Mouse (Mus musculus): ENCODE data around the gene Zer1.

Zer1 gene

GRCm38 (mm10) chr2:30078349-30078712 is 46.1 kb downstream of the Zer1 start:
- H3K4me1 ChIP-seq (replicated peaks; ENCODE audit: low read depth, low read length), result peaks cover 66% of the 10 kb centered on the region

GRCm38 (mm10) chr2:30077502-30078348 is 46.7 kb downstream of the Zer1 start, which contains the start of gene Pkn3:
Gene Pkn3, plus strand, starts transcription at chr2:30077684.
- Histone ChIP-seq H3K4me1 (replicated peaks; ENCODE audit: low read depth, low read length) (peaks cover 72% of the 10 kb centered on the region), H3K4me3 (replicated peaks; ENCODE audit: low read length) (peak within 1 kb of the TSS; percentile 91), H3K9me3 (ENCODE audit: low read length) (no peaks in the 10 kb centered on the region), H3K36me3 (ENCODE audit: insufficient read depth, low read length) (peaks cover 48% of the 10 kb centered on the region), H3K27me3 (ENCODE audit: insufficient read depth, low read length) (peaks cover 5% of the 10 kb centered on the region; the same call in 1 of the 2 replicates)
- TF ChIP-seq CTCF (conservative IDR thresholded peaks at IDR 0.05; ENCODE audit: low read length), result peak; percentile 49
- TF ChIP-seq NANOG (IDR thresholded peaks at IDR 0.05; ENCODE audit: borderline replicate concordance, low read length), result no peak

More at GRCm38 (mm10) chr2:30078349-30078712, 46.1 kb downstream of the Zer1 start:
- Histone ChIP-seq H3K27me3 (ENCODE audit: insufficient read depth, low read length) (peaks cover 5% of the 10 kb centered on the region; the same call in 1 of the 2 replicates), H3K4me3 (replicated peaks; ENCODE audit: low read length) (peak overlapping the region; percentile 91), H3K36me3 (ENCODE audit: insufficient read depth, low read length) (peaks cover 45% of the 10 kb centered on the region), H3K9me3 (ENCODE audit: low read length) (no peaks in the 10 kb centered on the region)
- TF ChIP-seq POU5F1 (IDR thresholded peaks at IDR 0.05; ENCODE audit: borderline replicate concordance, low read length), result no peak
- TF ChIP-seq NANOG (IDR thresholded peaks at IDR 0.05; ENCODE audit: borderline replicate concordance, low read length), result no peak
- TF ChIP-seq CTCF (conservative IDR thresholded peaks at IDR 0.05; ENCODE audit: low read length), result no peak

DNA sequence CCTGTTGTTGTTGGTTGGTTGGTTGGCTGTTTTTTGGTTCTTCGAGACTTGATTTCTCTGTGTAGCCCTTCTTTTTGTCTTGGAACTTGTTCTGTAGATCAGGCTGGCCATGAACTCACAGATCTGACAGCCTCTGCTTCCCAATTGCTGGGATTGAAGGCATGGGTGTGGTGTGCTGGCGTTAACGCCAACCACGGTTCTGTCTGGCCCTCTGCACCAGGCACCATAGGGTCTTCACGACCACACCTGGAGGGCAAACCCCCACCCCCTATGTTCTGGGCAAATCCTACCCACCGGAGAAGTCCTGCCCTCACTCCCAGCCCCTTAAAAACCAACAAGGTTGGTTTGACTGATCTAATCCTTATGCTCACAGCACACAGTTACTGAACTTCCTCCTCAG is 47.4 kb downstream of the Zer1 start:
- no peak for TF ChIP-seq NANOG (IDR thresholded peaks at IDR 0.05; ENCODE audit: borderline replicate concordance, low read length)
- TF ChIP-seq POU5F1 (IDR thresholded peaks at IDR 0.05; ENCODE audit: borderline replicate concordance, low read length), result no peak
- TF ChIP-seq CTCF (conservative IDR thresholded peaks at IDR 0.05; ENCODE audit: low read length), result no peak
- H3K27me3 ChIP-seq (ENCODE audit: insufficient read depth, low read length), result peaks cover 5% of the 10 kb centered on the region; the same call in 1 of the 2 replicates

GRCm38 (mm10) chr2:30076439-30076838 is 47.9 kb downstream of the Zer1 start:
- H3K4me3 ChIP-seq (replicated peaks; ENCODE audit: low read length), result no peak overlapping the region
- H3K9me3 ChIP-seq (ENCODE audit: low read length), result no peaks in the 10 kb centered on the region
- peaks cover 74% of the 10 kb centered on the region for H3K4me1 ChIP-seq (replicated peaks; ENCODE audit: low read depth, low read length)
- peaks cover 5% of the 10 kb centered on the region; the same call in 1 of the 2 replicates for H3K27me3 ChIP-seq (ENCODE audit: insufficient read depth, low read length)
- TF ChIP-seq POU5F1 (IDR thresholded peaks at IDR 0.05; ENCODE audit: borderline replicate concordance, low read length), result no peak
- TF ChIP-seq CTCF (conservative IDR thresholded peaks at IDR 0.05; ENCODE audit: low read length), result no peak
- TF ChIP-seq NANOG (IDR thresholded peaks at IDR 0.05; ENCODE audit: borderline replicate concordance, low read length), result no peak
- H3K36me3 ChIP-seq (ENCODE audit: insufficient read depth, low read length), result peaks cover 46% of the 10 kb centered on the region

More for the DNA sequence above, 47.4 kb downstream of the Zer1 start:
- H3K4me3 ChIP-seq (replicated peaks; ENCODE audit: low read length), result peak overlapping the region; percentile 91
- H3K4me1 ChIP-seq (replicated peaks; ENCODE audit: low read depth, low read length), result peaks cover 76% of the 10 kb centered on the region
- H3K36me3 ChIP-seq (ENCODE audit: insufficient read depth, low read length), result peaks cover 48% of the 10 kb centered on the region
- no peaks in the 10 kb centered on the region for H3K9me3 ChIP-seq (ENCODE audit: low read length)

DNA sequence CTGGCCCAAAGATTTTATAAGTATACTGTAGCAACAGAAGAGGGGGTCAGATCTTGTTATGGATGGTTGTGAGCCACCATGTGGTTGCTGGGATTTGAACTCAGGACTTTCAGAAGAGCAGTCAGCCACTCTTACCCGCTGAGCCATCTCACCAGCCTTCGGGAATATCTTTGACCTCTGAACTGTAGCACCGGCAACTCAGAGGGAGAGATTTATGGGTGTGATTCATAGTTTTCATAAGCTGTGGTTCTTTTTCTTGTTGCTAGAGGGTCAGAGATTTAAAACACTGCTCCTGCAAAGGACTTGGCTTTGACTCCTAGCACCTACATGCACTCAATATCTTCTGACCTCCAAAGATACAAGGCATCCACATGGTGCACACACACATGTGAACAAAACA is 48.8 kb downstream of the Zer1 start:
- TF ChIP-seq NANOG (IDR thresholded peaks at IDR 0.05; ENCODE audit: borderline replicate concordance, low read length), result no peak
- no peak for TF ChIP-seq POU5F1 (IDR thresholded peaks at IDR 0.05; ENCODE audit: borderline replicate concordance, low read length)
- no peak for TF ChIP-seq CTCF (conservative IDR thresholded peaks at IDR 0.05; ENCODE audit: low read length)
- Histone ChIP-seq H3K9me3 (ENCODE audit: low read length) (no peaks in the 10 kb centered on the region), H3K27me3 (ENCODE audit: insufficient read depth, low read length) (peaks cover 5% of the 10 kb centered on the region; the same call in 1 of the 2 replicates), H3K4me3 (replicated peaks; ENCODE audit: low read length) (no peak overlapping the region), H3K4me1 (replicated peaks; ENCODE audit: low read depth, low read length) (peaks cover 67% of the 10 kb centered on the region), H3K36me3 (ENCODE audit: insufficient read depth, low read length) (peaks cover 39% of the 10 kb centered on the region)

- Histone ChIP-seq H3K9me3 (ENCODE audit: low read length) (no peaks in the 10 kb centered on the region), H3K4me1 (replicated peaks; ENCODE audit: low read depth, low read length) (peaks cover 67% of the 10 kb centered on the region), H3K4me3 (replicated peaks; ENCODE audit: low read length) (no peak overlapping the region), H3K27me3 (ENCODE audit: insufficient read depth, low read length) (no peaks in the 10 kb centered on the region), H3K36me3 (ENCODE audit: insufficient read depth, low read length) (peaks cover 61% of the 10 kb centered on the region)
- no peak for TF ChIP-seq POU5F1 (IDR thresholded peaks at IDR 0.05; ENCODE audit: borderline replicate concordance, low read length)
- no peak for TF ChIP-seq CTCF (conservative IDR thresholded peaks at IDR 0.05; ENCODE audit: low read length)
- TF ChIP-seq NANOG (IDR thresholded peaks at IDR 0.05; ENCODE audit: borderline replicate concordance, low read length), result no peak
Observed at GRCm38 (mm10) chr2:30073285-30073684, 51.1 kb downstream of the Zer1 start.

DNA sequence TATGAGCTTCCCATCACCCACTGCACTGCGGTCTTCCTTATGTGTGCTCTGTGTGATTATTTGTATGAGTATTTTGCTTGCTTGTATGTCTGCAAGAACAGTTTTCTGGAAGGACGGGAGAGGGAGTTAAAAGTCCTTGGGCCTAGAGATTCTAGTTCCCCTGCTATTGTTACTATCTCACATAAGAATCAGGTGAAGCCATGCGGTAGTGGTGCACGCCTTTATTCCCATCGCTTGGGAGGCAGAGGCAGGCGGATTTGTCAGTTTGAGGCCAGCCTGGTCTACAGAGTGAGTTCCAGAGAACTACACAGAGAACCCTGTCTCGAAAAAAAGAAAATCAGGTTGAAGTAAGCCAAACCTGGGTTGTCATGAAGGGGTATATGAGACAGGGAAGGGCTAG is 51.5 kb downstream of the Zer1 start:
- H3K4me1 ChIP-seq (replicated peaks; ENCODE audit: low read depth, low read length), result peaks cover 69% of the 10 kb centered on the region
- no peak overlapping the region for H3K4me3 ChIP-seq (replicated peaks; ENCODE audit: low read length)
- H3K9me3 ChIP-seq (ENCODE audit: low read length), result no peaks in the 10 kb centered on the region
- H3K27me3 ChIP-seq (ENCODE audit: insufficient read depth, low read length), result no peaks in the 10 kb centered on the region
- TF ChIP-seq NANOG (IDR thresholded peaks at IDR 0.05; ENCODE audit: borderline replicate concordance, low read length) (no peak), CTCF (conservative IDR thresholded peaks at IDR 0.05; ENCODE audit: low read length) (no peak), POU5F1 (IDR thresholded peaks at IDR 0.05; ENCODE audit: borderline replicate concordance, low read length) (no peak)
- H3K36me3 ChIP-seq (ENCODE audit: insufficient read depth, low read length), result peaks cover 65% of the 10 kb centered on the region

DNA sequence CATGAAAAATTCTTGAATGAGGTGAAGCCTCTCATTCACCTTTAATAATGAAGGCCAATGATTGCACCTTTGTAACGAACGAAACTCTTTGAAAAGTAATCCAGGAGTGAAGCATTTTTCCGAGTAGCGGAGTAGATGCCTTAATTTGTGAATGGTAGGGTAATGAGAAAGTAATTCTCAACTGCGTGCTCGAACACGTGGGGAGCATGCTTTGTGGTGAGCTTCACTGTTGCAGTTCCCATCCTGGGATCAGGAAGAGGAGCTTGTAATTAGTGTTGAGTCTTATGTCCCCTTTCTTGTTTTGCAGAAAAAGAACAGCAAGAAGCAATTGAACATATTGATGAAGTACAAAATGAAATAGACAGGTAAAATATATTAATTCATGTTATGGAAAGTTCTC is 56.4 kb downstream of the Zer1 start:
- TF ChIP-seq CTCF (conservative IDR thresholded peaks at IDR 0.05; ENCODE audit: low read length) (no peak), NANOG (IDR thresholded peaks at IDR 0.05; ENCODE audit: borderline replicate concordance, low read length) (no peak), POU5F1 (IDR thresholded peaks at IDR 0.05; ENCODE audit: borderline replicate concordance, low read length) (no peak)
- Histone ChIP-seq H3K27me3 (ENCODE audit: insufficient read depth, low read length) (no peaks in the 10 kb centered on the region), H3K9me3 (ENCODE audit: low read length) (no peaks in the 10 kb centered on the region), H3K4me1 (replicated peaks; ENCODE audit: low read depth, low read length) (peaks cover 64% of the 10 kb centered on the region), H3K4me3 (replicated peaks; ENCODE audit: low read length) (peak overlapping the region; percentile 95), H3K36me3 (ENCODE audit: insufficient read depth, low read length) (peaks cover 76% of the 10 kb centered on the region)

Data from E14TG2a.4 (cell line).